Mouse (Mus musculus): Measurements from ENCODE around the gene Gm49336. TPM values are rescaled to one million over a fixed set of nuclear protein-coding genes. Genes with fewer than 3 reads are reported as not detected.

The Gm49336 gene
- polyA plus RNA-seq, 1 experiment from 2014 or later = 58.0 TPM

MicroRNAs within 50 kb of the gene (microRNA counts, 519-probe panel; counts per million panel counts)
- microRNA mmu-miR-719 = 386 counts per million, percentile 18 among the panel's probes with 10 or more counts

Small RNA genes lying within 50 kb of the gene (microRNA-seq; reads per million reads assigned to microRNA genes)
- gene Mir719 = not detected

Other genes starting within 250 kb of the Gm49336 start
- gene Atp8a2, start 54.3 kb downstream of the Gm49336 start, polyA plus RNA-seq (2015; fragmentation: Nextera tagmentation; extraction: Ambion mirVana) = 45.6 and 51.3 TPM in 2 replicates
- gene Nupl1, start 76 bp downstream of the Gm49336 start, polyA plus RNA-seq (2015; fragmentation: Nextera tagmentation; extraction: Ambion mirVana) = 0.10 and 0.11 TPM in 2 replicates
- gene Mtmr6, start 13.7 kb upstream of the Gm49336 start, polyA plus RNA-seq (2015; fragmentation: Nextera tagmentation; extraction: Ambion mirVana) = 62.9 and 66.9 TPM in 2 replicates
- 20.8 and 24.1 TPM in 2 replicates for gene Amer2, start 121.8 kb upstream of the Gm49336 start, polyA plus RNA-seq (2015; fragmentation: Nextera tagmentation; extraction: Ambion mirVana)